Mouse (Mus musculus) lung, adult 18-20 months (tissue): Measurements from ENCODE around the gene Ggt6.

Experiments
- DNase-seq, 2 experiments: peaks; one replicate each; pipeline ENCODE4 v3.0.0; 2022; ENCODE audit warnings: mixed read lengths in 2 of 2

The Ggt6 gene

DNA sequence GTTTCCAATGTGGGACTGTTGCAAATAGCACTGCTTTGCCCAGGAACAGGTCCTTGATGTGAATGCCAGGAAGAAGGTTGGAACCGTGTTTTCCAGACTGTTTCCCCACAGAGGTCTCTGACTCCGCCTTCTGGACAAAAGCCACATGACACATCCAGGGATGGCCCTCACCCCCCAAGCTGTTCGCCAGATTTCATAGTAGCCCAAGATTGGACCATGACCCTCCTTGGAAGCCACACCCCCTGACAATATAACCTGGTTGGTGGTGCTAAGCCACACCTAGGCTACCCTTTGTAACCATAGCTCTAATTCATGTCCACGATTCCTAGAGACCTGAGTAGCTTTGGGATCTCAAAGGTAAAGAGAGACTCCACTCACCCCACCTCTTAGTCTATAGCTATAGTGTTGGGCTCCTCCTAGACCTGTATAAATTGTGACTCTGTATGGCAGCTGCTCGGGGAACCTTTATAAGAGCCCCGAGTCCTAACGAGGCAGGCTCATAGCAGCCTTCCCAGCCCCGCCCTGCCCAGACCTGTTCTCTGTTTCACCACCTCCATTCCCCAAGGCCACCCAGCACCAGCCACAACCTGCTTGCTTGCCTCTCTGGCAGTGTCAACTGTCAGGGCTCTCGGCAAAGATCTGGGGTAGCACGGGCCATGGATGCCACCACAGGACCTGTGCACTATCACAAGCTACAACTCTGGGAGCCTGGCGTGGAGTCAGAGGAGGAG, at the start of gene Ggt6:
Gene Ggt6 (plus strand): TSS at position 564 of the 731 bp plus-strand sequence.
- peak in 1 of 2 experiments; percentile 58 for DNase-seq

DNA sequence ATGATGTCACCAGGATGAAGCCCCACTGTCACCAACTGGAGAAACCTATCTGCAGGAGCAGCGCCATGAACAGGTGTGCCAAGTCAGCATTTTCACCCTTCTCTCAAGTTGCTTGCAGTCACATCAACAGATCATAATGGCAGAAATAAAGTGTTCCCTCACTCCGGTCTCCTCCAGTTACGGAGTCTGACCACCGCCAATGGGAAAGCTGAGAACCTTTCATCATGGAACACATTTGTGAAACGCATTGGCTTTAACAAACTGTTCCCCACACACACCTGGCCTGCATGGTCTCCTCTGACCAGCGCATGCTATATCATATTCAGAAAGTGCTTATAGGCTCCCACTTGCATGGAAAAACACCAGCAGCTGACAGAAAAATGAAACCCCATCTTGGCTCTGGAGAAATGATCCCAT, 47.2 kb upstream of the Ggt6 start:
- DNase-seq: no peak

DNA sequence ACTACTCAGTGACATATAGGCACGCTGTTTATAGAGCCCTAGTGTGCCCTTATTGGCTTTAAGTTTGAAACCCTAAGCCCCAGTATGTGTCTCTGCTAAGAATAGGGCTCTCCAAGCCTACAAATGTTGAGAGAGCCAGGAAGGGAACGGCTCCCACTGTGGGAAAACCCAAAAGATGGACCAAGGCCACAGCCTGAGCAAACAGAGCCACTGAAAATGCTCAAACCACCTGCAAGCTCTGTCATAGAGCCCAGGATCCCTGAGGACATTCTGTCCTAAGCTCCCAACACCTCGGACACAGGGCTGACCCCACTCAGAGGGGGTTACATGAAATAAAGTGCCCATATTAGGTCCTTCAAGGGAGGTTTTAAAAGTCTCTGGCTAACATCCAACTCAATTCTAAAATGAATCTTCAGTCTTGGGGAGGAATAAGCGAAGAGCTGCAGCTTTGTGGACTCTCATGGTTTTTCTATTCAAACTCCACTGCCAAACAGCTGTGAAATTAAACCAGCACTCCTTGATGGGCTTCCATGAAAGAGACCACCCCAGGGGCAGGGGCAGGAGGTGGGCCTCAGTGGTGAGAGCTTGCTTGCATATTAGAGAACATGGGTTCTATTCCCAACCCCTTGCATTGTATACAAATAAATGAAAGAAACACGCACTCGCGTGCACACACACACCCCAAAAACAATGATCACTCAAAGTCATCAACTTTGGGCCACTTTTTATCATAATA, 45.8 kb upstream of the Ggt6 start:
- no peak for DNase-seq

DNA sequence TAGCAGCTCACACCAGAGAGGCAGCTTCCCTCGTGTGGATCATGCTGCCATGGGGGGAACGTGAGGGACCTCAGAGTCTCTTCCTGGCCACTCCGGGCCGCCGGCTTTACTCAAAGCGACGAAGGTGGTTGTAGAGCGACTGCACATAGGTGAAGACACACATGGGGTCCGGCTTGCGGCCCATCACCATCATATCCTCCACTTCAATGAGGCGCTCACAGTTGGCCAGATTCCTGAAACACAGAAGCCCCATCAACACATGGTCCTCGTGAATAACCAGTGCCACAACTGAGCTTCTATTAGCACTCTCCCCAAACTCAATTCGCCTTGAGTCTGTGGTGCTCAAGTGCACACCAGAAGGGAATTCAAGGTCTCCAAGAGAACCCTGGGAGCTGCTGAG, 44.1 kb upstream of the Ggt6 start:
- DNase-seq: no peak

DNA sequence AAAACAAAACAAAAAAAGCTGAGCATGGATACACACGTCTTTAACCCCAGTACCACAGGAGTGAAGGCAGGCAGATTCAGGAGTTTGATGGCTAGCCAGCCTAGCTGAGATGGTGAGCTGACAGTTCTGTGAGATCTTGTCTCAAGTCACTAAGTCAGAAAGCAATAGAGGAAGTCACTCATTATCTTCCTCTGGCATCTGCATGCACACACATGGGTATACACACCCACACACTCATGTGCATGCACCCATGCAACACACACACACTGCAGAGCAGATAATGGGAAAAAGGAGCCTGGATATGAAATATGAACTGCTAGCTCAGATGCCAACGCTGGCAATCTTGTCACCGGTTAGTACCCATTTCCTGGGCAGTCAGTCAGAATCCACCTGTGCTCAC, 42.1 kb upstream of the Ggt6 start:
- no peak for DNase-seq

DNA sequence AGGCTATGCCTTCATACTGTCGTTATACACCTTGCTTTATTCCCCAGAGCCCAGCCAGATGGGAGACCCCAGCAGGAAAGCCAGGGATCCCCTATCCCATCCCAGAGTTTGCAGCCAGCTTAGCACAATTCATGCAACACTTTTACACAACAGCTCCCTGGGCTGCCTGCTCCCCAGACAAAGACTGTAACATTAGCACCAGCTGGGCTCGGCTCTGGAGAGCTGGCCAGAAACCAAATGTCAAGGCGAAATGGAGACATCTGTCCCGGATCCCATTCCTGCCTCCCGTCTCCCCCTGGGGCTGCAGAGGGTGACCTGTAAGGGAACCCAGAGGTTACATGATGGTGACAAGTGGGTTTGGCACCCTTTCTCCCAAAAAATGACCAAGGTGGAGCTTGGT, 41.7 kb upstream of the Ggt6 start:
- peak in 1 of 2 experiments; percentile 53 for DNase-seq

DNA sequence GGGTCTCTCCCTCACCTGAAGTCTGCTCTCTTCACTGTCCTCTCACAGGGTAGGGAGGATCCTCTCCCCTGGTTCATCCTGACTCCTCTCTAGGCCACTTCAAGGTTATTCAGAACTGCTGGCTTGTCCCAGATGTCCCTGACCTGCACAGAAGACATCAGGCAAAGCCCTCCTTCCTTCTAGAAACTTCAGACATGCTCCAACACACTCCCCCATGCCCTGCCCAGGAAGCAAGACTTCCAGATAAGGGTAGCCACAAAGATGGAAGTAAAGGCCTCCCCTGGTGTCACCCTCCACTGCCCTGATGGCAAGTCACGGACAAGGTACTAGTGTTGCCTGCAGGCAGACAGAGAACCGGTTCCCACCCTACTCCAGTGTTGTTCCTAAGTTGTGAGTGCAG, 40.6 kb upstream of the Ggt6 start:
- DNase-seq: no peak

DNA sequence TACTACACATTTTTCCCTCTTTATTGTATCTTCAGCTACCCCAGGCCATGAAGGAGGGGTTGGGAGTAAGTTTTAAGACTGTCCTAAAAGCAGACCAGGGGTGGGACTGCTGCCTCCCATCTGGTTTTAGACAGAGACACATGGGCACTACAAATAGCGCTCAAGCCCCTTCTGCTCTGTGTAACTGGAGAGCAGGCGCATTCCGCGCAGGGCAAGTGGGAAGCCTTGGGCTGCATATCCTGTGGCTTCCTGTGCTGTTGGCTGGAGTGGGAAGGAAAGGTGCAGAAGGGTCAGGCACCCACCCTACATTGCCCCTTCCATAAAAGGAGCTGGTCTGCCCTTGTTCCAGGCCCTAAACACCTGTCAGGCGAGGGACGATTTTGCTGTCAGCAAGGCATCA, 39.7 kb upstream of the Ggt6 start:
- no peak for DNase-seq

DNA sequence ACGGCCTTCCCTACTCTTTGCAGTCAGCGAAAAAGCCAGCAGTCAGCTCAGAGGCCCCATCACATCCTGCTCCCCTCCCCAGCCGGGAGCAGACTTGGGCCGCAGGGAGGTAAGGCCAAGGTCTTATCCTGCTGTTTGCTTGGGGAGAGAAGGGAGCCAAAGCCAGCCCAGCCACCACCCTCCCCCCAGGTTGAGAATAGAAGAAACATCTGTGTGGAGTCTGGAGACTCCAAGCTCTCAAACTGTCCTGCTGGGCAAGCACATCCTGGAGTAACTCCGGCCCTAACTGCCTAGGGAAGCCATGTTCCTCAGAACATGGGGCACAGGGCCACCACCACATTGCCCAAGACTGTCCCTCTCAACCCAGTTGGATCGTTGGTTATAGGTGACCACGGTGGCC, 38.7 kb upstream of the Ggt6 start:
- DNase-seq: peak; percentile 44 to 45

DNA sequence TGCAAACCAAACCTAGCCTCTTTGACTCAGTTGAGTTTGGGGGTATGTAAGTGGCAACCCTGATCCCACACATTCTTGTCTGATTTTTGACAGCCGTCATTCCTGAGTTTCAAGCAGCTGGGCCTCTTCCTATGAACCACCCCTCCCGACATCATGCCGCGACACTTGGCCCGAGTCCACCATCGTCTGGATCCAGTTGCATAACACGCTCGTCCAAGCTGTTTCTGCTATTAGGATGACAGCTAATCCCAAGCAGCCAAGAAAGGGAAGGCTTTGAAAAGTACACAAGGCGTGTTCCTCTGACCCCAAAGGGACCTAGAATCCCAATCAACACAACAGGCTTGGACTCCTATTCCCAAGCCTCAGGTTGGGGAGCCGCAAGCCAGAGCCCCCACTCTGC, 38.3 kb upstream of the Ggt6 start:
- DNase-seq: peak; percentile 78 to 82

DNA sequence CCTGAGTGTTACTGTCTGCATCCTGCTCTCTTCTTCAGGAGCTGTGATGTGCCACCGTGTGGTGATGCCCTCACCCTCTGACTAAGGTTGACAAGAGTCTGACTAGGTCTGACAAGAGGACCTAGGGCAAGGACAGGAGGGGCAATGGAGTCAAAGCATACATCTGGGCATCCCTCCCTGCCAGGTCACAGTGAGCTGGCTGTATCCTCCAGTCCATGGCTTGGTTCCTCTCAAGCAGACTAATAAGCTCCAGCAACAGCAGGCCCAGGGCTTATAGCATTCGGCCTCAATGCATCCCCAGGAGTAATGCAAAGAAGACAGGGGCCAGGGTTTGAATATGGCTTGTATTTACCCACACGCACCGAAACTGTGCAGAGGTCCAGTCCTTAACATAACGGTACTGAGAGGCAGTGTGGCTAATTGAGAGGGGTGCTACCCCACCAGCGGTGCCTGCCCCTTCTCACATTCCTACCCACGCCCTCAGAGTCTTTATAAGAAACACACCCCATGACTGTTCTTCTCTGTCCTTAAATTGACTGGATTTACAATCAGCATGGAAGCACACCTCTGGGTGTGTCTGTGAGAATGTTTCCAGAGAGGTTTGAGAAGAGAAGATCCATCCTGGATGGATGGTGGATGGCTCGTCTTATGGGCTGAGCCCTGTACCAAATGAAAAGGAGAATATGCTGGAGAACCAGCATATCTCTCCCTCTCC, 37.4 kb upstream of the Ggt6 start:
- no peak for DNase-seq

DNA sequence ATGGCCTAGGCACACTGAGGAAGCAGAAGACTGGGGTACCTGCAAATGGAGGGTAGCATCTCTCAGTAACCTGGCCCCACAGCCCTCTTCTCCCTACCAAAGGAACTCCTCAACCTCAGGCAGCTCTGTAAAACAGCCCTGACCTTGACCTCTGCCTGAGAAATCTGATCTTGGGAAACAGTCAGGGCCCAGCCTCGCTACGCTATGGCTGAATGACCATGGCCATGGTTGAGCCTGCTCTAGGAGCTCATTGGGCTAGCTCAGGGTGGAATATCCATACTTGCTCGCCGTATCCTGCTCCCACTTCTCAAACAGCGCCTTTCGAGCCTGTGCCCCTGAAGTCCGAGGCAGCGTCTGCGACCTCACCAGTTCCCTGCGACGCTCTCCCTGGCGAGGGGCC, 34.3 kb upstream of the Ggt6 start:
- no peak for DNase-seq

DNA sequence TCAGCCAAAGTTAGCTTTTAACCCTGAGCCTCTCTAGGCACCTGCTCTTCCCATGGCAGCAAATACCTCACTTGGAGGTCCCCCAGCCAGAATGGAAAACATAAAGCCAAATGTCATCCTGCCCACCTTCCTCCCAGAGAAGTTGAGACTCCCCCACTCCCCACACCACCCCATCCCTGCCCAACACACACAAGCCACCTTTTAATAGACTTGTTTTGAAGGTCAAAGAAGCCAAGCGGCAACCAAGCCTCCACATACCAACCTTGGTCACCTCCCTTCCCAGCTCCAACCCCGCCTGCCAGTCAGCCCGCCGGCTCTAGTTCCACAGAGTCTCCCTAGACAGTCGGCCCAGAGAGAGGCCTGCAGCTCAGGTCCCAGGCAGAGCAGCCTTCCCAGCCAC, 33.3 kb upstream of the Ggt6 start:
- no peak for DNase-seq

DNA sequence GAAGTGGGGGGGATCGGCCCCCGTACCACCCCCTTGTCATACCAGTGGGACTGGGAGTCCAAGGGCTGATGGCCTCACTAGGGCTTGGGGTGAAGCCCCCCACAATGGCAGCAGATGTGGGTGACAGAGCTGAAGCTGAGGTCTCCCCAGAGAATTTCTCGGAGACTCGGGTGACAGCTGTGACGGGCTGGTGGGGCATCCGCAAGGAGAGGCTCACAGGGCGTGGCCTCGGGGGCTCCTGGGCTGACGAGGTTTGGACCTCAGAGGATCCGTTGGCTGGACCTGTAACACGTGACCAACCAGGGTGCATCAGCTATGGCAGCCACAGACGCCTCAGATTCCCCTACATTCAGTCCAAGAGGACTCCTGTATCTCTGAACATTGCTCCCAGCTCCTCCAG, 32.4 kb upstream of the Ggt6 start:
- DNase-seq: no peak

DNA sequence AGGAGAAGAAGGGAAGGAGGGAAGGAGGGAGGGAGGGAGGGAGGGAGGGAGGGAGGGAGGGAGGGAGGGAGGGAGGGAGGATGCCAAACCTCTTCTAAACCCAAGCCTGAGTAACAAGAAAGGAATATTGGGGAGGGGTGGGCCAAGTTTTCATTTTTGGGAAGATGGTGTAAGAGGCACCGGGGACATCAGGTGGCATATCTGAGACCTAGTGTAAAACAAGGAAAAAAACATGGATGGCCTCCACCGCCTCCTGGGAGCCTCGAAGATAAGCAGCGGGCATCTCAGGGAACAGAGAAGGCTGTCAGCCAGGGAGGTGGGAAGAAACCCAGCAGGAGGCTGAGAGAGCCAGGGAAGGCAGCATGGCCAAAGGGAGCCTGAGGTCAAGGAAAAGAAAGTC, 29.8 kb upstream of the Ggt6 start:
- DNase-seq: no peak

DNA sequence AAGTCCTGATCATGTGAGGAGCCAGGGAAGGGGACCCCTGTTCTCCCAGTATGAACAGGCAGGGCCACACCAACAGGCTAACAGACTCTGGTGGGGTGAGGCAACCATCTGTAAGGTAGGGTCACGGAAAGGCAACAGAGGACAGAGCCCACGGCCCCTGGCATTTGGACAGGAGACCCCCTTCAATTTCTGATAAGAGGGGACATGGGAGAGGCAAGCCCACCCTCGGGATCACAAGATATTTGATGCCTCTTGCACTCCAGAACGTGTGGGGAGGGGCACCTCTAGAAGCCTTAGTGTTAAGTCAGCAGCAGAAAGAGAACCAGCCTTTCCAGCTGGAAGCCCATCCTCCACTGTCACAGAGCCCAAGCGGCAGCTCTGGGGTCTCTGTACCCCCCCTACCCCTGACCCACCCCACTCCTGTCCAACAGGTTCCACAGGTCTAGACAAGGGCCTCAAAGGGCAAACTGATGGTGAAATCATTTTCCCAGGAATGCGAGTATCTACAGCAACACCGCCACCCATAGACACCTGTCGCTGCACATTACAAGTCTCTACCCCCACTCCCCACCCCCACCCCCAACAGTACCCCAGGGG, 29.1 kb upstream of the Ggt6 start:
- DNase-seq: peak in 1 of 2 experiments; percentile 51

DNA sequence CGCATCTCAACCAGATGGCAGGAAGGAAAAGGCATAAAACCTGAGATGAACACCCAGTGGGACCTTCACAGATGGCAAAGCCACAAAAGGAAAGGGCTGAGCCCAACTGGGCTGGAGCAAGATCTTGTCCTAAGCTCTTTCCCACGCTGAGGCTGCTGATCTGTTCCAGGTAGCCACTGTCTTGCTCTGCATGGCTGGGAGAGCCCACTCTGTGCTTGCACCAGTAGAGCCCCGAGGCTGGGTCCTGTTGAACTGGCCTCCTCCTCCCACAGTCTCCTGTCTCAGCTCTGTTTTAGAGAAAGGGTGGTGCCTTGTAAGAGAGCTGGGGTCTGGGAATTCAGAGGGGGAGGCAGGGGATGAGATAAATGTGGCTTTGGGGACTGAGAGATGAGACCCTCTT, 28.2 kb upstream of the Ggt6 start:
- no peak for DNase-seq

DNA sequence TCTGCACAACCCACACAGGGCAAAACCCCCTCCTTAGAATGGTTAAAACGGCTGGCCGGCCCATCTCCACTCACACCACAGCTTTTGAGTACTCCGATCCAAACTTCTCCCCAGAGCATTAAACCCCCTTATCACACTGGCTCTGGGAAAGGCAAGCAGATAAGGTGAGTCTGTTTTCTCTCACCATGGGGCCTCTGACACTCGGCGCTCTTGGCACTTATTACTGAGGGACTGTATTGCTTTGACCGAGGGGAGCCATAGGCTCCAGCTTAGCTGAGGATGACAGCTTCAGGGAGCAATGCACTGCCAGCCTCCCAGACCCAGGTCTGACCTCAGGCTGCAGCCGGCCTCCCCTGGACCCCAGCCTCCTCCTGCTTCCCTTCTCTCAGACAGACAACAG, 27.8 kb upstream of the Ggt6 start:
- DNase-seq: no peak

DNA sequence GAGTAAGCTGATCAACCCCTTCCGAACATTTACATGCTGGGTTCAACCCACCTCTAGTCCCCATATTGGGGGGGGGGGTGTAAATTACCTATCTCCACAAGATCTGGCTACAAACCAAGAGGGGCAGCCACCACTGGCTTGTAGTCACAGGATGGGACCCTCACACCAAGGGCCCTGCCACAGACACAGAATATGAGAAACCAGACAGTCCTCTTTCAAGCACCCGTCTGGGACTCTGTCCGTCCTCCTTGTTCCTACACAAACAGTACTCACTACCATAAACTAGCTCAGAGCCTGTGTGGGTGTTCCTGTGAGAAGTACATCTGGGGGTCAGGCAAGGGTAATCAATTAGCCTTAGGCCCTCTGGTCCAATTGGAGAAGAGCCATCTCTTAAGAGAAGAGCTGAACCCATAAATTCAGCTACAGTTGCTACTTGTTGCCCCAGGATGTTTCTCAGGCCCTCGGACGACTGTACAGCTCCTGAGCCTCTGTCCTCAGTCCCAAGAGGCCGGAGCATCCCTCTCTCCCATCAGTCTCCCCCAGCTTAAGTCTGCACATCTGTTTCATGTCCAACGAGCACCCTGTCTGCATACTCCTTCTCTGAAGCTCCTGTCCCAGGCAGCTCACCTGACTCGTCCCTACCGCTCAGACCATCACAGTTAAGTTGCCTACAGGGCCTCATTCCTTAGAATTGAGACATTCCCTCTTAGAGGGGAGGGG, 26.7 kb upstream of the Ggt6 start:
- DNase-seq: no peak

DNA sequence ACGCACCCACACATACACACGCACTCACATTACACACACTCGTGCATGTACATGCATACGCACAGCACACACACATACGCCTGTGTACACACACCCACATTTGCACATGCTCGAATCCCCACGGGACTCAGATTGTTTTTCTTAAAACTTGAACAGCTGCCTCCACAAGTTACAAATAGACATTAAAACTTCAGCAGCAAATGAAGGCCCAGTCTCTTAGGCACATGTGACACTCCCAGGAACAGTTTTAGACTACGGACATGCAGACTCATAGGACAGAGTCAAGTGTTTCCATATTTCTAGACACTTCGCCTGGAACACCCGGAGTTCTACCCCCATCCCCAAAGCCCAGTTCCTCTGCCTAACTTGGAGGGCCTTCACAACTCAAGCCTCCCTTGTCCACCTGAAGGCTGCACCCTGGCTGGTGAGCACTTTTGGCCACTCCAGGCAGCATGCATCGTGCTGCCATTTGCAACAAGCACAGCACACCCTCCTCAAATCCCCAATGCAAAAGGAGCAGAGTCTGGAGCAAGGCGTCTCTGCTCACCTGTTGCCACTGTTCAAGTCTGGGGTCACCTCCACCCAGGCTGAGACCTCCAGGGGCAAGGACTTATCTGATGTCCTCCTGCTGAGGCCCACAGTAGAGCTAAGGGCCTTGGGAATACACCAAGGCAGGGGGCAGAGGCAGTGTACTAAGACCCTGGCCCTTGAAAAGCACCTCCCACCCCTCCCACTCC, 25.5 kb upstream of the Ggt6 start:
- DNase-seq: no peak

DNA sequence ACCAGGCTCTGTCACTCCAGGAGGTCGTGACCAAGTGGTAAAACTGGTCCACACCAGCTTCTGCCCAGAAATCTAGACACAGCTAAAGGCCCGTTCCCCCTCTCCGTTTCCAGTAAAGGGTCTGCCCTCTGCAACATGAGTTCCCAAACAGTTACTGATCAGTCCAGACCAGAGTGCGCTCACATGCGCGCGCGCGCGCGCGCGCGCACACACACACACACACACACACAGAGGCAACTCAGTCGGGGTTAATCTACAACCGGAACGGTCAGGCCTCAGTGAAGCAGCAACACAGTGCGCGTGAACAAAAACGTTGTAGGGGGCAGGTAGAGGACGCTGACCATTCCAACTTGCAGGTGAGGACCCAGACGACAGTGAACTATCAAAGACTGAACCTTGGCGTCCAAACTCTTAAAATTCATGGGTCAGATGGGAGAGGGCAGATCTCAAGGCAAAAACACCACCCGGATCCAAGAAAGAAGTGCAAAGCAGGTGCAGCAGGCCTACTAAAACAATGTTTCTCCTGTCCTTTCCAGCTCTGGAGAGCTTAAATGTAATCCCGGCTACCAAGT, 24.7 kb upstream of the Ggt6 start:
- no peak for DNase-seq
